Mouse (Mus musculus) lung, adult 2 months (tissue): ENCODE measurements around the gene Phlda1.

Experiments
- CTCF ChIP-seq: fragments of 200-500 bp; IDR thresholded peaks from 2 replicates; pipeline ENCODE4 v1.5.1; 2011; ENCODE audit warnings: mild to moderate bottlenecking, low read length, control low read depth; ENCODE audit not compliant: insufficient read depth
- POLR2A ChIP-seq: fragments of 200-500 bp; IDR thresholded peaks from 2 replicates; pipeline ENCODE4 v1.6.1; 2011; ENCODE audit warnings: low read depth, mild to moderate bottlenecking, control low read depth, low read length, borderline replicate concordance; ENCODE audit errors: extremely low read depth

DNA sequence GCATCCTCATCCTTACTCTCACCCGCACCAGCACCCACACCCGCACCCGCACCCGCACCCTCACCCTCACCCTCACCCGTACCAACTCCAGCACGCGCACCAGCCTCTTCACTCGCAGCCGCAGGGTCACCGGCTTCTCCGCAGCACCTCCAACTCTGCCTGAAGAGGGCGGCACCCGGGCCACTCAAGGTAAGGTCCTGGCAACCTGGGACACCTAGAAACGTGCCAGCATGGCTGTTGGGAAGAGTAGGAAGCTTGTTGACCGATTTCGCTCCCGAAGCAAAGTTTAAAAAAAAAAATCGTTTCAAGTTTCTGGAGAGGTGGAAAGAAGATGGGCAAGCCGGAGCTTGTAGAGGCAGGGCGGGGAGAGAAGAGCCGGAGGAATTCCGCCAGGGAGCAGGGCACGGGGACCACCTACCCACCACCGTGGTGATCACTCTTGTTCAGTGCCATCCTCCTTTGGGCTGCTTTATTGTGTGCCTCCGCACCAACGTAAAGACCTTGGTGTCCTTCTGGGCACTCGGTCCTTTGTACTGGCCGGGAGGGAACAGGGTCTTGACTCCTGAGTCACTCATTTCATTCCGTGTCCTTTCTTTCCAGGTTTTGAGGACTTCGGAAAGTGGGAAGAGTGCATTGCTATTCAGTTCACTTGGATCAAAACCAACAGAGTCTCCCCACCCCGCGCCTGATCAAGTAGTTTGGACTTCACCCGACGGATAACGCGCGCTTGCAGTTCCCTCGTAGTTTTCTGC lies 1.6 kb downstream of the Phlda1 start:
- TF ChIP-seq POLR2A (no peak), CTCF (no peak)
